Comparison of ENCODE assay signal across 16 mouse cellular contexts in genomic region chr13:102070740-102071139, GRCm38 (mm10).
DNase-seq lines count a peak whose midpoint lies in the region; ATAC-seq and TF ChIP-seq lines count a peak whose summit lies in the region.
"Had no signal": no experiment of that assay in that cellular context is flagged by ENCODE, and none has a peak within 500 bp of the region (broad histone marks: within the 10 kb centered on the region; RNA-seq: fewer than 3 reads in every experiment).

No protein-coding gene starts in this region.

- 35% methylated on average over 3 of the region's 3 CpGs for WGBS in liver, embryonic 11.5 days
- WGBS in limb, embryonic 15.5 days, result 26% methylated on average over 3 of the region's 3 CpGs
- 61% methylated on average over 3 of the region's 3 CpGs for WGBS in intestine, postnatal 0 days

- peak; percentile 47; the same call in 1 of the 2 replicates for ATAC-seq in liver, embryonic 11.5 days (replicated peaks; ENCODE audit: low FRiP score)
- ATAC-seq in limb, embryonic 15.5 days (ENCODE audit: insufficient number of reproducible peaks, low FRiP score, low TSS enrichment, low read depth), result no peak
- ATAC-seq in intestine, postnatal 0 days, result no peak
- ATAC-seq: CD4-positive, CD25-positive, alpha-beta regulatory T cell, adult 4 months; forebrain, embryonic 16.5 days had no signal

- no peaks in the 10 kb centered on the region for H3K4me1 ChIP-seq in liver, embryonic 11.5 days (replicated peaks; ENCODE audit: control insufficient read depth, insufficient read depth, low read length)
- H3K4me1 ChIP-seq in limb, embryonic 15.5 days, result peaks cover 5% of the 10 kb centered on the region
- no peaks in the 10 kb centered on the region for H3K4me1 ChIP-seq in intestine, postnatal 0 days (replicated peaks; ENCODE audit: control insufficient read depth, insufficient read depth, low read length)
- H3K4me1 ChIP-seq: heart, embryonic 10.5 days; stomach, embryonic 15.5 days had no signal

- no peak overlapping the region for H3K9ac ChIP-seq in liver, embryonic 11.5 days (ENCODE audit: low read depth, low read length)
- no peak overlapping the region for H3K9ac ChIP-seq in limb, embryonic 15.5 days
- no peak overlapping the region for H3K9ac ChIP-seq in intestine, postnatal 0 days (ENCODE audit: low read depth, low read length)
- H3K9ac ChIP-seq: stomach, embryonic 15.5 days had no signal

- no peak for TF ChIP-seq CTCF in intestine, postnatal 0 days (IDR thresholded peaks at IDR 0.05; ENCODE audit: low read depth)

- H3K36me3 ChIP-seq in liver, embryonic 11.5 days (ENCODE audit: control insufficient read depth, insufficient read depth, low read length), result no peaks in the 10 kb centered on the region
- no peaks in the 10 kb centered on the region for H3K36me3 ChIP-seq in limb, embryonic 15.5 days
- no peaks in the 10 kb centered on the region for H3K36me3 ChIP-seq in intestine, postnatal 0 days (ENCODE audit: control insufficient read depth, insufficient read depth)
- H3K36me3 ChIP-seq: heart, embryonic 10.5 days; stomach, embryonic 15.5 days had no signal

- H3K27ac ChIP-seq in liver, embryonic 11.5 days (ENCODE audit: low read depth, low read length), result no peak overlapping the region
- peak overlapping the region; percentile 47; the same call in 1 of the 2 replicates for H3K27ac ChIP-seq in limb, embryonic 15.5 days
- H3K27ac ChIP-seq in intestine, postnatal 0 days (ENCODE audit: low read depth, low read length), result no peak overlapping the region
- H3K27ac ChIP-seq: heart, embryonic 10.5 days; stomach, embryonic 15.5 days had no signal

- no peak overlapping the region for H3K4me2 ChIP-seq in liver, embryonic 11.5 days
- no peak overlapping the region for H3K4me2 ChIP-seq in limb, embryonic 15.5 days
- H3K4me2 ChIP-seq in intestine, postnatal 0 days (replicated peaks; ENCODE audit: low read depth), result no peak overlapping the region
- H3K4me2 ChIP-seq: stomach, embryonic 15.5 days had no signal

- no peak for DNase-seq in liver, embryonic 11.5 days (ENCODE audit: low spot score)
- DNase-seq in liver, result no peak
- DNase-seq in brain, adult 2 months (ENCODE audit: low read depth, low spot score), result peak; percentile 10
- DNase-seq in thymus, postnatal 36 days, result peak; percentile 5 to 23
- no peak for DNase-seq in lung, postnatal 4 days
- DNase-seq: heart, postnatal 4 days; kidney, postnatal 14 days; midbrain, embryonic 14.5 days; right cerebral cortex, adult 18-20 months; spleen, adult 18-20 months had no signal

- no peaks in the 10 kb centered on the region for H3K9me3 ChIP-seq in liver, embryonic 11.5 days (ENCODE audit: control insufficient read depth, low read length)
- H3K9me3 ChIP-seq in limb, embryonic 15.5 days, result no peaks in the 10 kb centered on the region
- H3K9me3 ChIP-seq in intestine, postnatal 0 days (ENCODE audit: control insufficient read depth), result no peaks in the 10 kb centered on the region
- H3K9me3 ChIP-seq: heart, embryonic 10.5 days; stomach, embryonic 15.5 days had no signal

- no peaks in the 10 kb centered on the region for H3K27me3 ChIP-seq in liver, embryonic 11.5 days (replicated peaks; ENCODE audit: control insufficient read depth, insufficient read depth, low read length)
- no peaks in the 10 kb centered on the region for H3K27me3 ChIP-seq in limb, embryonic 15.5 days
- H3K27me3 ChIP-seq in intestine, postnatal 0 days (replicated peaks; ENCODE audit: control insufficient read depth, insufficient read depth, low read length), result 0 out of 2 replicates have a peak, but pooled peaks cover 2% of the 10 kb centered on the region
- H3K27me3 ChIP-seq: stomach, embryonic 15.5 days had no signal

- H3K4me3 ChIP-seq in liver, embryonic 11.5 days (ENCODE audit: low read depth, low read length), result no peak overlapping the region
- H3K4me3 ChIP-seq in limb, embryonic 15.5 days, result no peak overlapping the region
- H3K4me3 ChIP-seq in intestine, postnatal 0 days (ENCODE audit: low read depth, low read length), result no peak overlapping the region
- H3K4me3 ChIP-seq: heart, embryonic 10.5 days; stomach, embryonic 15.5 days had no signal

Comparison
In these comparisons a context has a peak if more than half of its experiments do, and no peak if none do; other contexts are left out.
1. DNase-seq: peak in brain, adult 2 months (single experiment) and thymus, postnatal 36 days (2 of 2); none in liver, embryonic 11.5 days (single experiment), liver (single experiment) and lung, postnatal 4 days (0 of 2).